Mouse (Mus musculus): Measurements from ENCODE around the gene Wsb2. TPM values are rescaled to one million over a fixed set of nuclear protein-coding genes. Genes with fewer than 3 reads are reported as not detected.

The Wsb2 gene
- polyA plus RNA-seq (2012; rRNA removed) (13.9 and 14.1 TPM in 2 replicates), polyA plus RNA-seq (2014; fragmentation: Nextera tagmentation; extraction: Ambion mirVana) (15.3 and 18.5 TPM in 2 replicates)

DNA sequence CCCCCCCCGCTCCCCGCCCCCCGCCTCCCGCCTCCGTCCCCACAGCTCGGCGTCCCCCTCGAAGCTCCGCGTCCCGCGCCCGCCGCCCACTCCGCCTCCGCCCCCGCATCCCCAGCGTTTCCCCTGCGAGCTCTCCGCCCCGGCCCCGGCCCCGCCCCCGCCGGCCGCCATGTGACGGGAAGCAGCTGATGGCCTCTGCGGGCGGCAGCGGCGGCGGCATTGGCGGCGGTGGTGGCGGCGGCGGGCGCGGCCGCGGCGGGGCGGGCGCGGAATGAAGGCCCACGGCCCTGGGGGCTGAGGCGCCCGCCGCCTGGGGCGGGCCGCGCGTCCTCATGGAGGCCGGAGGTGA lies at the start of gene Wsb2:
Wsb2 (plus strand) TSS at position 176 of the 349 bp plus-strand sequence.
- Histone ChIP-seq H3K36me3 (replicated peaks; ENCODE audit: control insufficient read depth, insufficient read depth, low read depth) (no peaks in the 10 kb centered on the region), H3K9ac (replicated peaks) (peak within 1 kb of the TSS; percentile 86), H3K4me1 (replicated peaks; ENCODE audit: control insufficient read depth in 2 of 2, insufficient read depth in 2 of 2, low read length in 1 of 2) (peaks cover 12 to 32% of the 10 kb centered on the region in 2 experiments), H3K4me3 (ENCODE audit: insufficient read depth in 1 of 2, low read depth in 2 of 2, low read length in 2 of 2) (peak within 1 kb of the TSS; percentile 67 to 94), H3K9me3 (ENCODE audit: control insufficient read depth, low read length) (no peaks in the 10 kb centered on the region), H3K27me3 (ENCODE audit: control insufficient read depth, insufficient read depth, low read length) (peaks cover 16% of the 10 kb centered on the region), H3K4me2 (ENCODE audit: low read depth) (peak within 1 kb of the TSS; percentile 97), H3K27ac (peak within 1 kb of the TSS; percentile 45)
- peak; percentile 38 to 47 (median 45) for DNase-seq (ENCODE audit: low read depth in 3 of 3, low spot score in 3 of 3)
- no peak for TF ChIP-seq EP300 (IDR thresholded peaks at IDR 0.05; ENCODE audit: low read depth)
- TF ChIP-seq CTCF (IDR thresholded peaks at IDR 0.05; ENCODE audit: low read depth), result no peak
- ATAC-seq (ENCODE audit: insufficient read depth), result peak; percentile 68
- under 1% methylated on average over 34 of the region's 54 CpGs for WGBS (ENCODE audit: insufficient replicate concordance)

DNA sequence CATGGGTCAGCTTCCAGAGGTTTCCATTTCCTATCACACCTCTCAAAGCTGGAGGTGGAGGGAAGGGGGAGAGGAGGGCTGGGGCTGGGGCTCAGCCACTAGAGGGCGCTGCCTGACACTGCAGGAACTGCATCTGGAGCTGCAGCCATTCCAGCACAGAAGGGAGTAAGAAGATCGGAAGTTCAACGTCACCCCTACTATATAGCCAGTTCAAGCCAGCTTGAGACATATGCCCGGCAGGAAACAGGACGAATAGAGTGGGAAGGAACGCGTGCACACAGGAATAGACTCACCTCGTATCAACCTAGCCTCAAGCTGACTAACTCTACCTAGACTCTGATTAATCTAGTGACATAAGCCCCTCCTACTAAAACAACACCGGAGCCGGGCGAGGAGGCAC lies 49.4 kb upstream of the Wsb2 start:
- peak; percentile 39; the same call in 1 of the 2 replicates for ATAC-seq (ENCODE audit: insufficient read depth)
- TF ChIP-seq CTCF (IDR thresholded peaks at IDR 0.05; ENCODE audit: low read depth) (peak; percentile 93), EP300 (IDR thresholded peaks at IDR 0.05; ENCODE audit: low read depth) (no peak)
- Histone ChIP-seq H3K36me3 (replicated peaks; ENCODE audit: control insufficient read depth, insufficient read depth, low read depth) (no peaks in the 10 kb centered on the region), H3K27ac (no peak overlapping the region), H3K9ac (replicated peaks) (no peak overlapping the region), H3K4me3 (ENCODE audit: insufficient read depth in 1 of 2, low read depth in 2 of 2, low read length in 2 of 2) (no peak overlapping the region), H3K4me1 (replicated peaks; ENCODE audit: control insufficient read depth in 2 of 2, insufficient read depth in 2 of 2, low read length in 1 of 2) (no peaks in the 10 kb centered on the region), H3K4me2 (ENCODE audit: low read depth) (no peak overlapping the region), H3K9me3 (ENCODE audit: control insufficient read depth, low read length) (no peaks in the 10 kb centered on the region), H3K27me3 (ENCODE audit: control insufficient read depth, insufficient read depth, low read length) (no peaks in the 10 kb centered on the region)
- 17% methylated on average over 11 of the region's 11 CpGs for WGBS (ENCODE audit: insufficient replicate concordance)
- peak in 2 of 3 experiments; percentile 32 to 45 for DNase-seq (ENCODE audit: low read depth in 3 of 3, low spot score in 3 of 3)

DNA sequence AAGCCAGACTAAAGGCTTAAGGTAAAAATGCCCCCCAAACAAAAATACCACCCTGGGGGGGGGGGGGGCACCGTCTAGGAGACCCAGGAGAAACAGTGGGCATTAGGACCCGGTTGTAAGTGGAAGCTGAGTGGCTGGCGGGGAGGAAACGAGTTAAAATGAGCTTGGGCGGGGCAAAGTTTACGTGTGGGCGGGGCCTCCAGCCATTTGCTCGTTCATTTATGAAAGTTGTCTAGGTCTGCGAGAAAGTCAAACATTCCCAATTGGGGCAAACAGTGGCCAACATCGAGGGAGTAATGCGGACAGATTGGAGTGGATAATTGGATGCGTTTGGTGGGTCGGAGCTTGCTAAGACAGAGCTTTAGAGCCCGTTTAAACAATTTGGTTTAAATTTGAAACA lies 43.7 kb upstream of the Wsb2 start:
- Histone ChIP-seq H3K9me3 (ENCODE audit: control insufficient read depth, low read length) (no peaks in the 10 kb centered on the region), H3K36me3 (replicated peaks; ENCODE audit: control insufficient read depth, insufficient read depth, low read depth) (no peaks in the 10 kb centered on the region), H3K4me2 (ENCODE audit: low read depth) (peak overlapping the region; percentile 58), H3K4me3 (ENCODE audit: insufficient read depth in 1 of 2, low read depth in 2 of 2, low read length in 2 of 2) (peak overlapping the region; percentile 34 to 59; a peak in 3 of 4 replicates), H3K9ac (replicated peaks) (peak overlapping the region; percentile 6; the same call in 1 of the 2 replicates), H3K27me3 (ENCODE audit: control insufficient read depth, insufficient read depth, low read length) (peaks cover 14% of the 10 kb centered on the region), H3K27ac (no peak overlapping the region), H3K4me1 (replicated peaks; ENCODE audit: control insufficient read depth in 2 of 2, insufficient read depth in 2 of 2, low read length in 1 of 2) (peaks cover 0 to 7% of the 10 kb centered on the region in 2 experiments; a peak in 2 of 4 replicates)
- peak in 2 of 3 experiments; percentile 24 to 41 for DNase-seq (ENCODE audit: low read depth in 3 of 3, low spot score in 3 of 3)
- ATAC-seq (ENCODE audit: insufficient read depth), result no peak
- no peak for TF ChIP-seq CTCF (IDR thresholded peaks at IDR 0.05; ENCODE audit: low read depth)
- no peak for TF ChIP-seq EP300 (IDR thresholded peaks at IDR 0.05; ENCODE audit: low read depth)
- WGBS (ENCODE audit: insufficient replicate concordance), result 12% methylated on average over 14 of the region's 14 CpGs

DNA sequence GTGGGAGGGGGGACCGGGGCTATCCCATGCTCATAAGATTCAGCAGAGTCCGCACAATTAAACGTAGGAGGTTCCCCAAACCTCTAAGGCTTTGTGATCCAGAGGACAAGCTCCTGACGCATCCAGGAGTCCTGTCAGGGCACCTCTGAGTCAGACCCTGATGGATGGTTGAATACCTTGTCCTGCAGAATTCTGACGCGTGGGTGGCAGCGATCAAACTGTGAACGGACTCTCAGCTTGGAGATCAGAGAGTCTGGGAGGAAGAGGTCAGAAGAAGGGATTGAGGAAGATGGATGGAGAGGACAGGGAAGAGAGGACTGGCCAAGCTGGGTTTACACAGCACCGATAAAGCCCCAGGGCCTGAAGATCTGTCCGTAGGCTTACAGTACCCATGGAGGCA lies 43.2 kb upstream of the Wsb2 start:
- TF ChIP-seq CTCF (IDR thresholded peaks at IDR 0.05; ENCODE audit: low read depth) (no peak), EP300 (IDR thresholded peaks at IDR 0.05; ENCODE audit: low read depth) (no peak)
- peaks cover 0 to 7% of the 10 kb centered on the region in 2 experiments; a peak in 2 of 4 replicates for H3K4me1 ChIP-seq (replicated peaks; ENCODE audit: control insufficient read depth in 2 of 2, insufficient read depth in 2 of 2, low read length in 1 of 2)
- peak overlapping the region; percentile 34 to 59; a peak in 3 of 4 replicates for H3K4me3 ChIP-seq (ENCODE audit: insufficient read depth in 1 of 2, low read depth in 2 of 2, low read length in 2 of 2)
- H3K9me3 ChIP-seq (ENCODE audit: control insufficient read depth, low read length), result no peaks in the 10 kb centered on the region
- DNase-seq (ENCODE audit: low read depth in 3 of 3, low spot score in 3 of 3) (no peak), ATAC-seq (ENCODE audit: insufficient read depth) (no peak)
- no peak overlapping the region for H3K27ac ChIP-seq
- peak overlapping the region; percentile 6; the same call in 1 of the 2 replicates for H3K9ac ChIP-seq (replicated peaks)
- H3K27me3 ChIP-seq (ENCODE audit: control insufficient read depth, insufficient read depth, low read length), result peaks cover 19% of the 10 kb centered on the region
- 29% methylated on average over 10 of the region's 10 CpGs for WGBS (ENCODE audit: insufficient replicate concordance)
- H3K36me3 ChIP-seq (replicated peaks; ENCODE audit: control insufficient read depth, insufficient read depth, low read depth), result no peaks in the 10 kb centered on the region
- peak overlapping the region; percentile 58 for H3K4me2 ChIP-seq (ENCODE audit: low read depth)

DNA sequence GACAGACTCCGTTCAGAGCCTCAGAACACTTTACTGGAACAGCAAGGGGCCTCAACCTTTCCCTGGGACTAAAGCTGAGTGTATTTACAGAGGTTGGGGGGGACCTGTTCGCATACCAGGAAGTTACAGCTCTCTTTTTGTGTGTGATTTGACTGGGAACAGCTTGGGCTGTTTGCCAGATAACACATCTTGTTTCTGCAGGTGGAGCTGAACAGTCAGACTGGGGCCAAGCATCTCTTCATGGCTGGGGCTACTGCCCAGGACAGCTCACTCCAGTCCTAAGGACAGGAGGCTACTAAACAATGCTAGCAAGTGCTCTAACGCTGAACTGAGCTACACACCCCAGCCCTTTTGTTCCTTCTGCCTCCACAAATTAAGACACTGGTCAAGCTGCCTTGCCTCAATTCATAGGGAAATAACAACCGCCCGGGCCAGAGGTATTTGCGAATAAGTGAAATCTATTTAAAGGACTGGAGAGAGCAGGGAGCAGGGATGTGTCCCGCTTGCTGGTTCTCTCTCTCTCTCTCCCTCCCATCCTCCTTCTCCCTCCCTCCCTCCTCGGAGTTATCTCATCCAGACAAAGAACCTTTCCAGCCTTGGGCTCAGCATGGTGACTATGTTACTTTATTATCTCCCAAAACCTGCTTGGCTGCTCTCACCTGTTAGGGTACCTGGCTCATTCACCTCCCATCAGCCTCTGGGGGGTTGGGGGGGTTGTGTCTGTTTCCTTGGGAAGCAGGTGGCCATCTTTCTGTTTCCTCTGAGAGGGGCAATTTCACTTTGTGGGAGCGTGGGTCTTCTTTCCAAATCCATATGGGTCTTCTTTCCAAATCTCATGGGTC lies 42.3 kb upstream of the Wsb2 start:
- Histone ChIP-seq H3K9me3 (ENCODE audit: control insufficient read depth, low read length) (no peaks in the 10 kb centered on the region), H3K9ac (replicated peaks) (no peak overlapping the region), H3K4me3 (ENCODE audit: insufficient read depth in 1 of 2, low read depth in 2 of 2, low read length in 2 of 2) (no peak overlapping the region), H3K27me3 (ENCODE audit: control insufficient read depth, insufficient read depth, low read length) (peaks cover 28% of the 10 kb centered on the region), H3K36me3 (replicated peaks; ENCODE audit: control insufficient read depth, insufficient read depth, low read depth) (no peaks in the 10 kb centered on the region), H3K4me1 (replicated peaks; ENCODE audit: control insufficient read depth in 2 of 2, insufficient read depth in 2 of 2, low read length in 1 of 2) (peaks cover 0 to 7% of the 10 kb centered on the region in 2 experiments; a peak in 2 of 4 replicates), H3K4me2 (ENCODE audit: low read depth) (no peak overlapping the region), H3K27ac (no peak overlapping the region)
- DNase-seq (ENCODE audit: low read depth in 3 of 3, low spot score in 3 of 3) (no peak), ATAC-seq (ENCODE audit: insufficient read depth) (no peak)
- 27% methylated on average over 9 of the region's 9 CpGs for WGBS (ENCODE audit: insufficient replicate concordance)
- TF ChIP-seq CTCF (IDR thresholded peaks at IDR 0.05; ENCODE audit: low read depth), result no peak
